Mouse (Mus musculus) forebrain, embryonic 10.5 days (tissue): ENCODE data around the gene C1ra. TPM values are rescaled to one million over a fixed set of nuclear protein-coding genes. Genes with fewer than 3 reads are reported as not detected.
"Not testable (repeated sequence)": the region's sequence is repeated elsewhere in the genome, so short reads cannot be mapped to it uniquely, and the experiment has no call there.

ENCODE experiments used
- DNase-seq: peaks from one replicate; pipeline ENCODE4 v3.0.0-alpha.2; 2017; ENCODE audit warnings: low spot score; ENCODE audit errors: extremely low spot score
- H3K27ac ChIP-seq: fragments of 300-500 bp; sonication (generic); 2 replicates; pipeline ENCODE4 v1.5.1; 2016; ENCODE audit warnings: mild to moderate bottlenecking
- H3K27me3 ChIP-seq: fragments of 300-500 bp; sonication (generic); 2 replicates; pipeline ENCODE4 v1.6.1; 2016; ENCODE audit warnings: mild to moderate bottlenecking; ENCODE audit not compliant: poor library complexity, severe bottlenecking
- H3K36me3 ChIP-seq: fragments of 300-500 bp; sonication (generic); replicated peaks from 2 replicates; pipeline ENCODE4 v1.6.1; 2016; ENCODE audit warnings: mild to moderate bottlenecking, moderate library complexity
- H3K4me1 ChIP-seq: fragments of 300-500 bp; sonication (generic); 2 replicates; pipeline ENCODE4 v1.6.1; 2016
- H3K4me3 ChIP-seq: fragments of 300-500 bp; sonication (generic); 2 replicates; pipeline ENCODE4 v1.5.1; 2016; ENCODE audit warnings: mild to moderate bottlenecking, moderate library complexity
- H3K9me3 ChIP-seq: fragments of 300-500 bp; sonication (generic); 2 replicates; pipeline ENCODE4 v1.6.1; 2016; ENCODE audit warnings: mild to moderate bottlenecking, moderate library complexity
- WGBS: fragments of 180-500 bp; shearing (Covaris S2); methylation state at CpG from one replicate; pipeline ENCODE4 v1.1.7; 2016; 5-methylcytosine and 5-hydroxymethylcytosine counted together
- polyA plus RNA-seq: library from polyadenylated mRNA; unstranded; fragments of >200 nt; fragmentation: Nextera tagmentation; extraction: Ambion mirVana; gene quantifications from 2 replicates; pipeline ENCODE4 v1.2.1, GENCODE M21; 2016

Gene C1ra
- polyA plus RNA-seq, 1 experiment from 2014 or later, result 0.15 TPM

- Histone ChIP-seq H3K27me3 (no peaks in the 10 kb centered on the region), H3K9me3 (no peaks in the 10 kb centered on the region), H3K36me3 (no peaks in the 10 kb centered on the region), H3K4me1 (no peaks in the 10 kb centered on the region), H3K4me3 (no peak overlapping the region), H3K27ac (no peak overlapping the region)
- DNase-seq, result no peak
- 87% methylated on average over 3 of the region's 3 CpGs for WGBS
Measured at GRCm38 (mm10) chr6:124527881-124528280, 15.7 kb downstream of the C1ra start.

GRCm38 (mm10) chr6:124531077-124531476 lies 18.9 kb downstream of the C1ra start:
- Histone ChIP-seq H3K4me1 (no peaks in the 10 kb centered on the region), H3K36me3 (no peaks in the 10 kb centered on the region), H3K27ac (no peak overlapping the region), H3K27me3 (no peaks in the 10 kb centered on the region), H3K4me3 (no peak overlapping the region), H3K9me3 (no peaks in the 10 kb centered on the region)
- no peak for DNase-seq
- 89% methylated on average over 8 of the region's 8 CpGs for WGBS

GRCm38 (mm10) chr6:124536125-124536829 lies 24.1 kb downstream of the C1ra start:
- H3K9me3 ChIP-seq, H3K27me3 ChIP-seq, DNase-seq, H3K4me1 ChIP-seq, H3K4me3 ChIP-seq, H3K27ac ChIP-seq, H3K36me3 ChIP-seq: not testable (repeated sequence)
- WGBS, result 80% methylated on average over 8 of the region's 8 CpGs

- WGBS, result 91% methylated on average over 2 of the region's 2 CpGs
- not testable (repeated sequence) for H3K36me3 ChIP-seq, H3K4me1 ChIP-seq, H3K4me3 ChIP-seq, H3K27ac ChIP-seq, H3K9me3 ChIP-seq, H3K27me3 ChIP-seq, DNase-seq
Measured at GRCm38 (mm10) chr6:124541176-124541575, 29.0 kb downstream of the C1ra start.

GRCm38 (mm10) chr6:124542284-124542683 lies 30.1 kb downstream of the C1ra start, which contains the start of gene C1s1:
Gene C1s1, minus strand, starts transcription at chr6:124542359.
- not testable (repeated sequence) for H3K4me3 ChIP-seq, H3K27me3 ChIP-seq, H3K9me3 ChIP-seq, H3K27ac ChIP-seq, H3K36me3 ChIP-seq, DNase-seq, H3K4me1 ChIP-seq
- WGBS, result 0% methylated on average over 1 of the region's 1 CpGs

- H3K27me3 ChIP-seq, result no peaks in the 10 kb centered on the region
- 86% methylated on average over 6 of the region's 6 CpGs for WGBS
- no peak for DNase-seq
Measured at GRCm38 (mm10) chr6:124544466-124544865, 32.3 kb downstream of the C1ra start.

GRCm38 (mm10) chr6:124545425-124545824 lies 33.2 kb downstream of the C1ra start:
- no peaks in the 10 kb centered on the region for H3K4me1 ChIP-seq
- H3K27ac ChIP-seq, result no peak overlapping the region
- H3K36me3 ChIP-seq, result no peaks in the 10 kb centered on the region
- H3K9me3 ChIP-seq, result peaks cover 5% of the 10 kb centered on the region
- no peak for DNase-seq
- WGBS, result 87% methylated on average over 2 of the region's 2 CpGs
- H3K4me3 ChIP-seq, result no peak overlapping the region
- H3K27me3 ChIP-seq, result no peaks in the 10 kb centered on the region

More at GRCm38 (mm10) chr6:124544466-124544865, 32.3 kb downstream of the C1ra start:
- Histone ChIP-seq H3K4me3 (no peak overlapping the region), H3K4me1 (no peaks in the 10 kb centered on the region), H3K27ac (no peak overlapping the region), H3K36me3 (no peaks in the 10 kb centered on the region), H3K9me3 (no peaks in the 10 kb centered on the region; the same call in 1 of the 2 replicates)

- not testable (repeated sequence) for H3K27me3 ChIP-seq, H3K27ac ChIP-seq, DNase-seq, H3K4me3 ChIP-seq, H3K4me1 ChIP-seq, H3K36me3 ChIP-seq
- peaks cover 15% of the 10 kb centered on the region for H3K9me3 ChIP-seq
- WGBS, result 88% methylated on average over 3 of the region's 3 CpGs
Measured at GRCm38 (mm10) chr6:124547979-124548378, 35.8 kb downstream of the C1ra start.

GRCm38 (mm10) chr6:124549023-124549550 lies 36.9 kb downstream of the C1ra start:
- Histone ChIP-seq H3K4me1 (no peaks in the 10 kb centered on the region), H3K27ac (no peak overlapping the region), H3K36me3 (no peaks in the 10 kb centered on the region), H3K9me3 (peaks cover 16% of the 10 kb centered on the region), H3K4me3 (no peak overlapping the region), H3K27me3 (no peaks in the 10 kb centered on the region)
- DNase-seq, result no peak
- WGBS, result 85% methylated on average over 3 of the region's 3 CpGs

GRCm38 (mm10) chr6:124552766-124553165 lies 40.6 kb downstream of the C1ra start:
- Histone ChIP-seq H3K9me3 (peaks cover 16% of the 10 kb centered on the region), H3K27me3 (no peaks in the 10 kb centered on the region), H3K4me1 (no peaks in the 10 kb centered on the region), H3K27ac (no peak overlapping the region), H3K4me3 (no peak overlapping the region), H3K36me3 (no peaks in the 10 kb centered on the region)
- 73% methylated on average over 22 of the region's 22 CpGs for WGBS
- no peak for DNase-seq

GRCm38 (mm10) chr6:124555956-124556355 lies 43.8 kb downstream of the C1ra start:
- peaks cover 14% of the 10 kb centered on the region for H3K9me3 ChIP-seq
- H3K36me3 ChIP-seq, H3K4me1 ChIP-seq, DNase-seq, H3K27me3 ChIP-seq, H3K27ac ChIP-seq, H3K4me3 ChIP-seq: not testable (repeated sequence)
- WGBS, result 81% methylated on average over 2 of the region's 2 CpGs

GRCm38 (mm10) chr6:124561156-124561555 lies 49.0 kb downstream of the C1ra start:
- not testable (repeated sequence) for H3K4me3 ChIP-seq, H3K36me3 ChIP-seq, H3K9me3 ChIP-seq, H3K27me3 ChIP-seq, H3K27ac ChIP-seq, H3K4me1 ChIP-seq, DNase-seq
- WGBS, result 84% methylated on average over 4 of the region's 4 CpGs

- not testable (repeated sequence) for H3K27me3 ChIP-seq, H3K27ac ChIP-seq, H3K4me3 ChIP-seq, DNase-seq, H3K4me1 ChIP-seq, H3K36me3 ChIP-seq, H3K9me3 ChIP-seq
- WGBS, result 95% methylated on average over 2 of the region's 2 CpGs
Measured at GRCm38 (mm10) chr6:124561611-124562010, 49.4 kb downstream of the C1ra start.
